Mouse (Mus musculus) C2C12 (cell line): Measurements from ENCODE around the gene Cobl. TPM values are rescaled to one million over a fixed set of nuclear protein-coding genes. Genes with fewer than 3 reads are reported as not detected.

Experiments used
- H3K27me3 ChIP-seq: one replicate; pipeline ENCODE4 v1.6.1; 2011; ENCODE audit not compliant: control insufficient read depth, insufficient read depth, insufficient read length
- H3K36me3 ChIP-seq: one replicate; pipeline ENCODE4 v1.6.1; 2011; ENCODE audit not compliant: control insufficient read depth, insufficient read depth
- H3K4me3 ChIP-seq: one replicate; pipeline ENCODE4 v1.5.1; 2011; ENCODE audit warnings: mild to moderate bottlenecking, control low read depth; ENCODE audit not compliant: poor library complexity, insufficient read depth, severe bottlenecking
- H3K79me2 ChIP-seq: one replicate; pipeline ENCODE4 v1.6.1; 2011; ENCODE audit not compliant: control insufficient read depth, insufficient read depth
- H3K79me3 ChIP-seq: one replicate; pipeline ENCODE4 v1.6.1; 2011; ENCODE audit warnings: low read depth, control low read depth
- H3ac ChIP-seq: one replicate; pipeline ENCODE3; 2011; ENCODE audit warnings: low read depth; ENCODE audit not compliant: control insufficient read depth, insufficient read length
- CEBPB ChIP-seq: IDR thresholded peaks from one replicate; pipeline ENCODE4 v1.6.1; 2011; ENCODE audit warnings: low read depth, mild to moderate bottlenecking, control low read depth, moderate library complexity
- CTCF ChIP-seq: IDR thresholded peaks from one replicate; pipeline ENCODE4 v1.5.1; 2011; ENCODE audit not compliant: control insufficient read depth, insufficient read depth, insufficient read length
- FOSL1 ChIP-seq: IDR thresholded peaks from one replicate; pipeline ENCODE4 v1.8.0; 2011; ENCODE audit warnings: mild to moderate bottlenecking, low read length; ENCODE audit not compliant: poor library complexity, insufficient read depth, severe bottlenecking
- MAX ChIP-seq: IDR thresholded peaks from one replicate; pipeline ENCODE4 v1.6.1; 2011; ENCODE audit warnings: mild to moderate bottlenecking, control low read depth
- MYOD1 ChIP-seq: IDR thresholded peaks from one replicate; pipeline ENCODE4 v1.6.1; 2011; ENCODE audit warnings: low read depth; ENCODE audit not compliant: control insufficient read depth, insufficient read length
- MYOG ChIP-seq: IDR thresholded peaks from one replicate; pipeline ENCODE4 v1.6.1; 2011; ENCODE audit not compliant: control insufficient read depth, insufficient read length; ENCODE audit errors: extremely low read depth
- USF1 ChIP-seq: IDR thresholded peaks from one replicate; pipeline ENCODE4 v1.6.1; 2011; ENCODE audit warnings: low read depth, mild to moderate bottlenecking, control low read depth, moderate library complexity
- polyA plus RNA-seq: library from polyadenylated mRNA; unstranded; fragments of >200 nt; fragmentation: generic; extraction: Trizol; gene quantifications from one replicate; pipeline ENCODE4 v1.2.1, GENCODE M21; 2012; ENCODE audit warnings: missing spikeins

Cobl gene
- polyA plus RNA-seq, 1 experiment, result 3.8 TPM

DNA sequence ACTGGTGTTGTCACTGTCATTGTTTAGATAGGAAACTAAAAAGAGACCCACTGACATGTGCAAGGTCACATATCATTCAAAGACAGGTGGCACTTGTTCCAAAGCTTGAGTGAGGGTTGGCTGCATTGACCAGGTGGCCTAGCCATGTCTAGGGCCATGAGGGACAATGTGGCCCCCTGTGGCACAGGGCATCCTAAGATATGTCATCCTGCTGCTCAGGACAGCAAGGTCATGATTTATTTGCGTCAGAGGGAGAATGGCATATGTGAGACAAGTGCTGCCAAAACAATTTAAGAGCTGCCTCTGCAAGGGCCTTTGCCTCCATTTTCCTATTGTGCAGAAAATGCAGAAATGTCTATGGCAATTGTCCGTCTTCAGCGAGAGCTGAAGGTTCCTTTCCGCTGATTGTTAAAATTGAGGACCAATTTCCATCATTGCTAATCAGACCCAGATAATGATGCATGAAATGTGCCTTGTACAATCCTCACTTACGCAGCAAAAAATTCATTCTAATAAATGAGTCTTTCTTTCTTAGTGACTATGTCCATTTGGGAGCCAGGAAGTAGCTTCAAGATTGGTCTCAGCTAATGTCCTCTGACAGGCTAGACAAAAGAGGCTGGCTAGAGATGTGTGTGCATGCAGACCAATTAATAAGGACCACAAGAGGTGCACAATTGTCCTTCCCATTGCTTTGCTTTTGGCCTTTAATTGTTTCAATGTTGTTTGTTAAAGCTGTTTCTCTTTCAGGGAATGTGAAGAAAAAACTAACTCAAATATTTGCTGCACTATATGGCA is 207.2 kb downstream of the Cobl start:
- no peaks in the 10 kb centered on the region for H3K79me2 ChIP-seq
- TF ChIP-seq MYOG (no peak), CEBPB (no peak), CTCF (no peak), MYOD1 (no peak), MAX (no peak), FOSL1 (no peak), USF1 (no peak)
- no peaks in the 10 kb centered on the region for H3K36me3 ChIP-seq
- no peaks in the 10 kb centered on the region for H3K27me3 ChIP-seq
- no peaks in the 10 kb centered on the region for H3K79me3 ChIP-seq
- H3ac ChIP-seq, result no peak overlapping the region
- no peak overlapping the region for H3K4me3 ChIP-seq

- H3ac ChIP-seq, result no peak overlapping the region
- TF ChIP-seq MYOD1 (no peak), CTCF (no peak), FOSL1 (no peak), MYOG (no peak), MAX (no peak), USF1 (no peak)
- no peaks in the 10 kb centered on the region for H3K79me3 ChIP-seq
- no peaks in the 10 kb centered on the region for H3K36me3 ChIP-seq
- H3K27me3 ChIP-seq, result no peaks in the 10 kb centered on the region
- no peaks in the 10 kb centered on the region for H3K79me2 ChIP-seq
- H3K4me3 ChIP-seq, result no peak overlapping the region
These were observed 219.3 kb downstream of the Cobl start for GRCm38 (mm10) chr11:12245327-12245915.

- no peak overlapping the region for H3ac ChIP-seq
- H3K4me3 ChIP-seq, result no peak overlapping the region
- TF ChIP-seq CTCF (no peak), FOSL1 (no peak), MYOG (no peak), MYOD1 (no peak), MAX (no peak), USF1 (no peak), CEBPB (no peak)
These were observed 228.4 kb downstream of the Cobl start for GRCm38 (mm10) chr11:12236341-12236740.

GRCm38 (mm10) chr11:12234876-12235275 is 229.9 kb downstream of the Cobl start:
- H3K79me3 ChIP-seq, result no peaks in the 10 kb centered on the region
- no peaks in the 10 kb centered on the region for H3K79me2 ChIP-seq
- H3ac ChIP-seq, result no peak overlapping the region

More at GRCm38 (mm10) chr11:12236341-12236740, 228.4 kb downstream of the Cobl start:
- H3K27me3 ChIP-seq, result no peaks in the 10 kb centered on the region
- no peaks in the 10 kb centered on the region for H3K36me3 ChIP-seq
- H3K79me3 ChIP-seq, result no peaks in the 10 kb centered on the region
- H3K79me2 ChIP-seq, result no peaks in the 10 kb centered on the region

DNA sequence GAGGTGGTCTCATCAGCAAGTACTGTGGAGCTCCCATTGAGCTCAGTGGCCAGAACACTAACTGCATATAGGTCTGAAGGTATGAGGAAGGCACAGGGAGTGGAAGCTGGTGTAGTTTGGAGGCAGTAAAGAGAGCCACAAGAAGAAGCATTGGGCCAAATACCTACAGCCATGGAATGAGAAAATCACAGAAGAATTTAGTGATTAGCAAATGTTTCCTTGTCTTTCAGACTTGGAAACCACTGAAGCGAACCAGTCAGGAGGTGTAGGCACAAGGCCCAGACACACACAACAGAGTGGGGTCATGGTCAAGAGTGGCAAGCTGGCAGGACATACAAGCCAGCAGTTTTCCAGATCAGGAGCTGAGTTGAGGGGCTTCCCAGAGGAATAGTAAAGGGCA is 230.6 kb downstream of the Cobl start:
- no peaks in the 10 kb centered on the region for H3K27me3 ChIP-seq
- H3K36me3 ChIP-seq, result no peaks in the 10 kb centered on the region
- H3K4me3 ChIP-seq, result no peak overlapping the region
- H3K79me2 ChIP-seq, result no peaks in the 10 kb centered on the region
- H3K79me3 ChIP-seq, result no peaks in the 10 kb centered on the region
- TF ChIP-seq FOSL1 (no peak), CTCF (no peak)
- H3ac ChIP-seq, result no peak overlapping the region

More at GRCm38 (mm10) chr11:12234876-12235275, 229.9 kb downstream of the Cobl start:
- Histone ChIP-seq H3K27me3 (no peaks in the 10 kb centered on the region), H3K36me3 (no peaks in the 10 kb centered on the region), H3K4me3 (no peak overlapping the region)
- TF ChIP-seq CEBPB (peak; percentile 75), FOSL1 (no peak)

- H3K36me3 ChIP-seq, result no peaks in the 10 kb centered on the region
- no peaks in the 10 kb centered on the region for H3K27me3 ChIP-seq
- no peaks in the 10 kb centered on the region for H3K79me3 ChIP-seq
- TF ChIP-seq MYOD1 (no peak), CEBPB (no peak), FOSL1 (no peak), MYOG (no peak), MAX (no peak), USF1 (no peak), CTCF (no peak)
- no peak overlapping the region for H3K4me3 ChIP-seq
- H3K79me2 ChIP-seq, result no peaks in the 10 kb centered on the region
- H3ac ChIP-seq, result no peak overlapping the region
These were observed 232.0 kb downstream of the Cobl start for GRCm38 (mm10) chr11:12232743-12233125.
